Mouse (Mus musculus) adrenal gland, postnatal 36 days (tissue): ENCODE data around the gene Usp15. TPM values are rescaled to one million over a fixed set of nuclear protein-coding genes. Genes with fewer than 3 reads are reported as not detected.

Experiments used
- DNase-seq, 2 experiments: peaks; one replicate each; pipeline ENCODE4 v3.0.0; 2021; ENCODE audit warnings: mixed read lengths in 1 of 2
- total RNA-seq, 2 experiments: library from RNA; stranded (reverse); gene quantifications; 2 replicates each; pipeline ENCODE4 v1.2.3; 2021

Usp15 gene
- total RNA-seq, 2 experiments from 2014 or later = 88.5 to 93.7 TPM

DNA sequence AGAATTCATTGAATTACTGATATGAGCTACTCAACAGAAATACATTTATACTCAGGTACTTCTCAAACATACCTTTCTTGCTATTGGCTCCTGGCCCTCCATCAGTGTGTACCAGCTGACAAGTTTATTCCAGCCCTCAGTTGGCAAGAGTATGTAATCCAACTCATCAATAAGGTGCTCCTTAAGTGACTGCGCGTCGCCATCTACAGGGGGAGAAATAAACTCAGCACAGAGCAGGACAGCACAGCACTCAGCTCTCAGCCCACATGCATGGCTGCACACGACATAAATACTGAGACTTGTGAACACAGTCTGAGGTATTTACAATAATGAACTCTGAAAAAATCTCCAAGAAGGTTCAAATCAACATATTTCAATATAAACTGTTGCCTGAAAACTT lies 21.0 kb downstream of the Usp15 start:
- peak in 1 of 2 experiments; percentile 18 for DNase-seq

DNA sequence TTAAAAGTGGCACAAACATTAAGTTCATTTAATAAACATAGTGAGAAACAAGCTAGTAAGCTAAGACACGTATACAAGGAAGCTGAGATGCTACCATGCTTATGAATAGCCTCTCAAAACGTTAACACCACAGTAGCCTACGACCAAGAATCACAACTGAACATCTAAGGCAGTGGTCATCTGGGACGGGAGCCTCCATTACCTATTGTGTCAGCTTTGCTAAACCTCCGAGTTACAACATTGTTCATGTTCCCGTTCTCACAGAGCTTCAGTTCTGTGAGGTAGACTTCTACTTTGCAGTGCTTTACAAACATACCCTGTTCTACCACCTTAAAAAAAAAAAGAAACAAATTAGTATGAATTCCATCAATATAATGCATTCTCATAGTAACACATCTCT lies 25.9 kb downstream of the Usp15 start:
- no peak for DNase-seq

DNA sequence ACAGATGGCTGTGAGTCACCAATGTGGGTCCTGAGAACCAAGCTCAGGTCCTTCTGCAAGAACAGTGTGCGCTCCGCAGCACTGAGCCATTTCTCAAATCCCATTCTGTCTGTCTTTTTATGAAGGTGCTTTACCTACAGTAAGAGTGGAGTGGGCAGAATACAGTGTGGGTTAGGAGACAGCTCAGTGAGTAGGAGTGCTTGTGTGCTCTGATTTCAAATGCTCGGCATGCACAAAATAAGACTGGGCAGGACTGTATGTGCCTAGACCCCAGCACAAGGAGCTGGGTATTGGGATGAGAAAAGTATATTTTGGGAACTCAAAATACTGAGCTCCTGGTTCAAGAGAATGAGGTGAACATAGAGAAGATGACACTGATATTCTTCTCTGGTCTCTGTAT lies 31.3 kb downstream of the Usp15 start:
- no peak for DNase-seq

DNA sequence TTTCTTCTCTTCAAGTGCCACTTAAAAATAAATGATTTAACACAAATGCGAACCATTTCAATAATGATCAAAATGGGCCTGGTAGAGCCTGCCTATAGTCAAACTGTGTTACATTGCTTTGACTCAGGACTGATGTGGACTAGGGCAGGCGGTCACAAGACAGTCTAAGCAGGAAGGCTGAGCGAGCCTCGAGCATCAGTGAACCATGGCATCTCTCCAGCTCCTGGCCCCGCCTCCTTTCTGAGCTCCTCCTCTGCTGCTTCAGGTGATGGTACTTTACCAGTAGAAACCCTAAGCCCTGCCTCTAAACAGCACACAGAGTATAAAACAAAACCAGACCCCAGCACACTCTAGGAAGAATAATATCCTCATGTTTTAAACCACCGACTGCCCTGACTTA lies 36.3 kb downstream of the Usp15 start:
- no peak for DNase-seq

DNA sequence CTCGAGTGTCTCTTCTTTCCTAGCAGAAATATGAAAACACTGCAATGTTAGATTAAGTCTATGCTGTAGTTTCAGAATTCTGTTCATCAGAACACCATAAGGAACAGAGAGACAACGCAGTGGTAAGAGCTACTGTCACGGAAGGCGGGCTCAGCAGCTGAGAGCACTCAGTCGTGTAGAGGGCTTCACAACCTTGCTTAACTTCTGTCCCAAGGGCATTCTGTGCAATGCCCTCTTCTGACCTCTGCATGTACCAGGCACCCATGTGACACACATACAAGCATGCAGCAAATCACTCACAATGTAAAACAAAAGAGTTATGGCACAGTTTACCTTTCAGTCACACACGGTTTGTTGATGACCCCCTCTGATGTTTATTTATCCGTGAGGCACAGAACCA lies 37.5 kb downstream of the Usp15 start:
- DNase-seq = peak in 1 of 2 experiments; percentile 16

DNA sequence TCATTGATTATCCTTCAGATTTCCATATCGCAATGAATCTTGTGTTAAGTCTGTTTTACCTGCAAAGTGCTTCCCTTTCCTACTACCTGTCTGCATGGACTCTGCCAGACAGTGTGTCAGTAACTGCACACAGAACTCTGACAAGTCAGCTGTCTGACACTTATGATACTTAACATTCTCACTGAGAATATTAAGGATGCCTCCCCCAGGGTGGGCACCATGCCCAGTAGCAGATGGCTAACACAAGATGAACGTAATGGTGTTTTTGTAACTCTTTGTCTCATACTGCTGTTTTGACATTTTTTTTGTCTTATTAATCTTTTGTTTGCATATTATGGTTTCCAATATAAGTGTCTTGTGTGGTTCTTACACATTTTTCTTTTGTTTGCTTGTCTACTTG lies 40.4 kb downstream of the Usp15 start:
- DNase-seq = no peak

DNA sequence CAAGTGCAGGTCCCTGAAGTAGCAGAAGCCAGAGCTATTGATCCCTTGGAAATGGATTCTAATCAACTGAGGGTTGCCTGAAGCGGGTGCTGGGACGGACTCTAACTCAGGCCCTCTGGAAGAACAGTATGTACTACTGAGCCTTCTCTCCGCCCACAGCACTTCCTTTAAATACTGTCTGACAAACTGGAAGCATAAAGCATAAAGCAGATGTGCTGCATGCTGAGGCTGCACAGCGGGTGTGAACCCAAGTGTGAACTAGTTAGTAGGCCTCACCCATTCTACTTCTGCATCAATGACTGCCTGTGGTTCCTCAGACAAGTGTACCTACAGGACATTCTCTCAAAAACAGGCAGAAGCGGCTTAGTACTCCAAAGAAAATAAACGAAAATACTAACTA lies 41.0 kb downstream of the Usp15 start:
- DNase-seq = no peak

DNA sequence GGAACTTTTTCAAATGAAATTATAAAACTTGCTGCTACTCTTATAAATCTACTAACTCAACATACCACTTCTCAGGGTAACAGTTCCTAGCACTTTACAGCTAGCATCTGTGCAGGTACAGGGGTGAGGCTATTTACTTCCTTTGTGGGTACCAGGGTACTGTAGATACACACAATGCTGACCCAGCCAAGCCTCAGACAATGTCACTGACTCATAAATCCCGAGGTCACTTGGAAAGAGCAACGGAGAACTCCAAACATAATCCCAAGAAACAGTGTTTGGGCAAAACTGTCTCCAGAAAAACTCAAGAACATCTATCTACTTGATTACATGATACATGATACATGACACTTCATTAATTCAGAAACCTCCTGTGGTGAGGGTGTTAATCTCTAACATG lies 43.5 kb downstream of the Usp15 start:
- peak; percentile 40 to 41 for DNase-seq

DNA sequence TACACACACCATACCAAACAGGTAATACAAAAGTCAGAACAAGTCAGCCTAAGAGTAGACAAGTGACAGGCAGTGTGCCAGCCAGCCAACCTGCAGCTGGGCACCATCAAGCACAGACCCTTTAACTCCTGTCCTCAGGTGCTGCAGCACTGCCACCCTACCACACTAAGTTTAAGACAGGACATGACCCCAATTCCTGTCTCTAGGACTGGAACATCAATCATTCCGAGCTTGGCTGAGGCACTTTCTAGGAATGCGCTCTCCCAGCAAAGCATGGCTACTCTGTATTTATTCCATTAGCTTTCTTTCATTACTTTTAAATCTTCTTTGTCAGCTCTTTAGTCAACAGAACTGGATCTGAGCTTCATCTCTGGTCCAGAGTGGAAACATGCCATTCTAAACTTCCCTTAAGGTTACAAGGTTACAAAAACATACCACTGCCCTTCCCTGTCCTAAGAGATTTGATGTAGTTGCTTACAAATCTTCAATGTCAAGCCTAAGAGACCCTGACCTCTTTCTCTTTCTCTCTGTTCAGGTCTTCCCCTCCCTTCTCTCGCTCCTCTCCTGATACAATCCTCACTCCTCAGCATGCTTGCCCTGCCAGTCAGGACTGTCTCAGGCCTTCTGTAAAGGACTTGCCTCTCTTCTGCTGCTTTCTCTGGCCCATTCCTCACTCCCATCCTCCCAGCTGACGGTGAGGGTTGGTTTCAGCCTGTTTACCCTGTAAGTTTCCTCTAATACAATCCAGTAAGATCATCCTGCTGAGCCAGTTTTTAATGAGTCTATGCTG lies 48.6 kb downstream of the Usp15 start:
- DNase-seq = peak; percentile 8 to 16

DNA sequence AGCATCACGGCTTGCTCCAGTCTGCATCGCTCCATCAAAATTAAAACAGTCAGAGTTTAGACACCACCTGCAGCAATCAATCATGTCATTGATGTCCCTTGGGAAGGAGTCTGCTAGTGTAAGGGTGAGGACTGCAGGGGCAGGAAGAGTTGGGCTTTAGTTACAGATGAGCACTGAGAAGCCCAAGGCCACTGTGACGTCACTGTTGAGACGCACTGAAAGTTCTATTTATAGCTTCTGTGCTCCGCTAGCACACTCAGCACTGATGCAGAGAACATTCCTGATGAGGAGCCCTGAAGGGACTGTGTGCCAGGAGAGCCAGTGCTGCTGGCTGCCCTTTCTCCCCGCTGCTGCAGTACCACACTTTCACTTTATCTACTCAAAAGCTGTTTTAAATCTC lies 49.6 kb downstream of the Usp15 start:
- DNase-seq = peak; percentile 71 to 78

DNA sequence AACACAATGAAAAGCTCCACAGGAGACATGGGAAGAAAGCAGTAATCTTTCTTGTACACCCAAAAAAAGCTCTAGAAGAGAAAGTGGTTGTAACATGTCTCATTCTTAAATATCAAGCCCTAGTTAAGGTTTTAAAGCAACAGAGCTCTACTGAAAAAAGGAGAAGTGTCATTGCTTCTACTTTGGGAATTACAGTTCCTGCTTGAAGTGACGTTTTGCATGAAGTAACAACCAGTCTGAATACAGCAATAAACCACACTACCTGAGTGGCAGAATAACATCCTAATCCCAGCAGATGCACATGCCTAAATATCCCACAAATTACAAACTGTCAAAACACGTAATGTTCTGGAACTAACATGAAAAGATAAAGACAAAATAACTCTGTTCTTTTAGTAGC lies 50.4 kb downstream of the Usp15 start:
- DNase-seq = no peak

DNA sequence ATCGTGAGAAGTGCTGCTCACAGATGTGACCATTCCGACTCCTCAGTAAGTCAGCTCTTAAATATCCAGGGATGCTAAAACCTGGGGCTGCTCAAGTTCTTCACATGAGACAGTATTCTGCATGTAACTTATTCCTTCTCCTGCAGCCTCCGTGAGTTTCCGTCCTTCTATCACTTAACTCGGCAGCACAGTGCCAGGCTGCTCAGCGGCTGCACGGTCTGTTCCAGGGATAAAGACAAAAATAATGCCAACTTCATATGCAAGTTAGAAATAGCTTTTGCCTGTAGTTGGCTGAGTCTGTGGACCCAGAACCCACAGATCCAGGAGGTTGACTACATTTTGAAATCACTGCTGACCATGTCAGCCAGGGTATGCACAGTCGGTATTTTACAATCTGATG lies 52.5 kb downstream of the Usp15 start:
- DNase-seq = no peak

DNA sequence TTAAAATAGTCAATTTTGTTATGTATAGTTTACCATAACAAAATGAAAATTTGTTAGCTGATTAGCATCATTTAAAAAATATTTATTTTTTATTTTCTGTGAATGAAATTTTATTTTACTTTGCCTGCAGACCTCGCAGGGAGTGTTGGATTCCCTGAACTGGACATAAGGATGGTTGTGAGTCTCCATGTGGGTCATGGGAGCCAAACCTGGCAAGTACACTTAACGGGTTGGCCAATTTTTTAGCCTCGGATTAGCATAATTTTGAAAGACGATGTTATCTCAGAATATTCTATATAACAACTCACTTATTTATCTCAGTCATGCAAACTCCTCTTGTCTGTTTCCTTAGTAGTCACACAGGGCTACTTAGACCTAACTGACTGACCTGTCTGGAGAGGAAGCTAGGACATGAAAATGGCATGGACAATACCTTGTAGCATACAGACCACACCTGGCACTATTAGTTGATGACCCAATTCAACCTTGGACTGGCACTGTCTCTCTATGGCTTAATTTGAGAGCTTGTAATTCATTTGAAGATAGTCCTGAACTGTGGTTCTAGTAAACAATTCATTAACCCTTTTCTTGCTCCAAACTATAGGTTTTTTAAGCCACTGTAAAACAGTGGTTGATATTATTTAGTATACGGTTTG lies 54.3 kb downstream of the Usp15 start:
- no peak for DNase-seq

DNA sequence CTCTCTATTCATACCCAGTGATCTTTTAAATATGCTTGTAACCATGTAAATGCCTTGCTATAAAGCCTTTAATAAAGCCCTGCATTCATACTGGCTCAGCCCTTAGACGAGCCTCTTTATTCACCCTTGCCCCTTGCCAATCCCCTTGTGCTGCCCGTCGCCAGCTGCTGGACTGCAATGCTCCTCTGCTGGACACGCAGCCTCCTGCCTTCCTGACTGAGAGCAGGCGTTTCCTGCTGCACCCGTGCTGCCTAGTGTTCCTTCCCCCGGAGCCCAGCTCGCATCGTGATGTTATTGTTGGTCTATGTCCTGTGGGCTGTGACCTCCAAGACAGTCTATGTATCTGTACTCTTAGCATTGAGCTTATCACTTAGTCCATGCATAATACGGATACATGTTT lies 61.0 kb downstream of the Usp15 start:
- DNase-seq = peak in 1 of 2 experiments; percentile 19

DNA sequence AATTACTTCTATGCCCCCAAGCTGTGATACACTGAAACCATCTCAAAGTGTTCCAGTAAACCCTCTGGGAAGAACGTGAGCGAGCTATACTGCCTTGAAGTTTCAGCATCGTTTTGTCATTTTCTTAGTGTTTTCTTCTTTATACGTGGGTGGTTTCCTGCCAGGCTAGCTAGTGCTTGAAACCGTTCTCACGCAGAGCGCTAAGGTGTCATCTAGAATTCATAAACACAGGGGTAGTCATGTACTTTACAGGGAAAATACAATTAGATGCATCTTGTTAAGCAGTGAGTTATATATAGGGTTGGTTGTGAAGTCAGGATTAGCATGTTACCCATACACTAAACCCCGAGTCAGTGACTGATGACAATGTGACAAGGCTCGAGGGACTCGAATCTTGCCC lies 65.3 kb downstream of the Usp15 start:
- DNase-seq = no peak

DNA sequence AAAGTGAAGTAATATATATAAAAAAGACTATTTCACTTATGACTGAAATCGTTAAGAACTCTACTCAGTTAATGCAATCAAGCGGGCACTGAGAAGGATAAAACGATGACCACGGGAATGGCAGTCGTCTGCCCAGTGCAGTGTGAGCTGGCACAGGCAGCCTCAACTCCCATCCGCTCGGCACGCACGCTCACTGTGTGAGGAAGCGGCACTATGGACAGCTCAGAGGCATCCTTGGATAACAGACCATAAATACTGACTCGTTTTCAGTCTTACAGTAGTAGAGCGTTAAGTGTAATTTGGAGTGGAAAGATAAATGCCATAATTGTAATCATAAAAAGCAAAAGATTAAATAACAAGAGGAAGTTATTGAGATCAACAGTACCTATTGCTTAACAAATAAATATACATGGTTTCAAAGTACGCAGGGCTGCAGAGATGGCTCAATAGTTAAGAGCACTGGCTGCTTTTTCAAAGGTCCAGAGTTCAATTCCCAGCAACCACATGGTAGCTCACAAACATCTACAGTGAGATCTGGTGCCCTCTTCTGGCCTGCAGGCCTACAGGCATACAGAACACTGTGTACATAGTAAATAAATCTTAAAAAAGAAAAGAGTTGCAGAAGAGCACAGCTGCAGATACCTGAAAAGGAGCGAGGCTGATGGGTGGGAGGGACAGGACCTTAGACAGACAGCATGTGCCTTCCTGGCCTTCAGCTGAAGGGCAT lies 76.0 kb downstream of the Usp15 start:
- peak in 1 of 2 experiments; percentile 8 for DNase-seq

DNA sequence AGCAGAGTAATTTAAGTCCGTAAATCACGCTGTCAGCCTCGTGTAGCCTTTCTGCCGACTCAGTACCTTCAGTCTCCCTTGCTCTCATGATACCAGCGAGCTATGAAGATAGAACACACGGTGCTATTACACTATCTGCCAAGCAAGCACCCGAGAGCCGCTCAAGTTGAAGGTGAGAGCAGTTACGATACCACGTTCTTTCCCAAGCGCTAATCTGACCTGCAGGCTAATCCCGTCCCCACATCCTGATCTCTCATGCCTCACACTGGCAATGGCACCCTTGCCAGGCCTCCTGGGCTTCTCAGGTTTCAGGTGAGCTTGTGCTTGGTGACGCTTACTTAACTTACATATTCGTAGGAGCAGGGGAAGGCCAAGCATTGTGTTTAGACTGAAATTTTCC lies 79.9 kb downstream of the Usp15 start:
- DNase-seq = no peak

DNA sequence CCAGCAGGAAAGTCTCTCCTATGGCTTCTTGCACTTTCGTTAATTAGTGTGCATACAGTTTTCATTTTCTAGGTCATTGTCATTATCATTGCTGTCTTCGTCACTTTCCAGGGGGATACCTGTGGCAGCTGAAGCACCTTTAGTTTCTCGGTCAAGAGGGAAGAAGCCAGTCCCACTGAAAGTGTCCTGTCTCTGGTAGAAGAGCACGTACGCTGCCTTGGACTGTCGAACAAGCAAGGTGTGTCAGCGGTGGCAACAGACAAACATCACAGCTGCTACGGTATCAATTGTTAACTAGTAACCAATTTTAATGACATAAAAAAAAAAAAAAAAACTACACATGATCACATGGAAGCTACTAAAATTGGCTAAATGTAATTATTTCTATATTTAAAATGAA lies 83.3 kb downstream of the Usp15 start:
- no peak for DNase-seq

DNA sequence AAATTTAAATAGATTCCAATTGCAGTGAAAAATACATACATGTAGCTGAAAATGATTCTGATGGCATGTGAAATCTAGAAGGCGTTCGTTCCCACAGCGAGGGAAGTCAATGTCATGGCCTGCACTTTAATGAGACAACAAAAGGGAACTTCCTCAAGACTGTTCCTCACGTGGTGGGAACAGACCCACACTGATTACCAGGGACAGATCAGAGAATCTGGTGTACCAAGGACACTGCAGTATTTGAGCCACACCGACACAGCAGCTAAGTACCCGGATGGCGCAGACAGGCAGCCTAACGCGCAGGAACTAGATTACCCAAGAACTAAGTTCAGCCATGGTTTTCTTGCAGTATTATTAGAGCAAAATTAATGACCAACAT lies 84.0 kb downstream of the Usp15 start:
- no peak for DNase-seq

DNA sequence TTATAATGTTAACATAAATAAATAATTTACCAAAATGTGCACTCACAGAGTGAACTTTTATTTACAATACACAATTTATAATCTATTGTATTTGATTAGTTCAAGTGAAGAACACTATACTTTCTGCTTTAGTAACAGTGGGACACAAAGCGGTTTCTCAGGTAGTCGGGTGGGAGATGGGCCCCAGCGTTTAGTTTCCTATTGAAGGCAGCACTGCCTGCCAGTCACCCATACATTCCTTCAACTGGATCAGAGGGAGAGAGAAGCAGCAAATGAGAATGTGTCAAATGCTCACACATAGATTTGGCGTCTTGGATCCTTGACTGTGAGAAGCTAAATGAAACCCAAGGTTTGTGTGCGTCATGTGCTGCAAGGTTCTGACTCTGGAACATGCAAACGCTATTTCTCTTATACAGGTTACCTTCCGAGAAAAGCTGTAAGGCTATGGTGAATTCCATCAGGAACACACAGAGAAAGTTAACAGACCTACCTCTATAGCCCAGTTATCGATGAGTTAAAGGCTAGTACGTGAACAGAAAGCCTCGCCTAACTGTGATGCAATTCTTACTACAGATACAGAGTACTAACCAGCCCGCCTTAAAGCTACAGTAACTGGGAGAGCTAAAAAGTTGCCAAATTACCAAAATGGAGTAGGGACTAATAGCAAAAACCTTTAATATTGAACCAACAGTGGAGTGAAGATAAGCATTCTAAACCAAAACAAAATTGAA lies 84.6 kb downstream of the Usp15 start:
- DNase-seq = no peak

DNA sequence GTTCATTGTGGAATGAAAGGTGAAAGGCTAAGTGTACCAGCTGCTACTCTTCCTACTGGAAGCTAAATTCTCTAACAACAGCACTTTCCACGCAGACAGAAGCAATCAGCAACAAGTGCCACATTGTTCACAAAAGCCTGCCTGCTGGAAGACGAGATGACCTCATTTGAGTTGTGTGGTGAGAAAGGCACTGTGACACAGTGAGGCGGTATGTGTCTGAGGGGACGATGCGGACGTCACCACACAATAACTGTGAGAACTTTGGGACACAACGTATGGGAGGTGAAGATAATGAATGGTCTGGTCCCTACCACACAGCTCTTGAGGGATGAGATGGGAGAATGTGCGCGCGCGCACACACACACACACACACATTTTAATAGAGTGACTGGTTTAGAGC lies 86.2 kb downstream of the Usp15 start:
- no peak for DNase-seq

DNA sequence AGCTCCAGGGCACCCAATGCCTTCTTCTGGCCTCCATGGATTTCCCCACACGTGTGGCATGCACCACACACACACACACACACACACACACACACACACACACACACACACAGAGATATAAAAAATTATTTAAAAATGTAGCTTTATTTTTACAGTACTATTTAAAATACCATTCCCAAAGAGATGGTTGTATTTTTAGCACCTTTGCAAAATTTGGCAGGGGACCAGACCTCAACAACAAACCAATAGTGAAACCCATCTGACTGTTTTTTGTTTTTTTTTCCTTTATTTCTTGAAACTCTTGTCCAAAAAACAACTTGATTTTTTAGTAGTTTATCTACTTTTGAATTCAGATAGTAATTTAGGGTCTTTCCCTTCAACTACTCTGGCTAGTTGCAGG lies 88.3 kb downstream of the Usp15 start:
- no peak for DNase-seq

DNA sequence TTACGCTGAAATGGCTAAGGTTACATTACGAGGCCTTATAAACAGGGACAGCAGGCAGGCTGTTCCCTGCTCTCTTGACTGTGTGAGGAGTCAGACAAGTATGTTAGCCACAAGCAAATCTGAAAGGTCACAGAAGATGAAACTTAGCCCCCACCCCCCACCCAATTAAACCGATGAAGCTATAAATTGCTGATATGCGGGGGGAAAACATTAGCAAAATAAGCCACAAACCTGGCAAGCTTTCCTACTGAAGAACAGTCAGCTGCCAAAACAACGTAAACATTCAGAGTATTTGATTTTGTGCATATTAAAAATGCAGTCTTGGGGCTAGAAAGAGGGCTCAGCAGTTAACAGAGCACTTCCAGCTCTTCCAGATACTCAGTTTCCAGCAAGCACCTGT lies 88.7 kb downstream of the Usp15 start:
- DNase-seq = no peak
